ENCODE assay signal across 8 mouse cellular contexts in the genomic region with DNA sequence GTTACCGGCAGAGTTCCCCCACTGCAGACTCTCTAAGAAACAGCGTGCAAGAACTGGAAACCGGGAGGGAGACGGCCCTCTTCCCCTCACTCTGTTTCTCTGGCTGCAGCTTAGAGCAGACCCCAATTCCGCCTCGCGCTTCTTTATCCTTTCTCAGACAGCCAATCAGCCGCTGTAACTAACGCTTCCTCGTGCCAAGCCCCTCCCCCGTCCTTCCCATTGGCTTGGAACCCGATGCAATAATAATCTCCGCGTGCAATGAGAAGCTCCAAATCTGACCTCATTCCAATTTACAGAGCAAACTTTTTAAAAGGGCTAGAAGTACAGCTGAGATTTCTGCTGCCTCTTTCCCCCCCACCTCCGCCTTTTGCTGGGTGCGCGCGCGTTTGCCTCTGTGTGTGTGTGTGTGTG. TPM values are rescaled to one million over a fixed set of nuclear protein-coding genes. Genes with fewer than 3 reads are reported as not detected.
DNase-seq lines count a peak whose midpoint lies in the region; ATAC-seq and TF ChIP-seq lines count a peak whose summit lies in the region.

Sox4 (minus strand) TSS at position 133 of the 411 bp plus-strand sequence.

- peak within 1 kb of the TSS; percentile 65 to 78 for H3K4me3 ChIP-seq in ES-E14 (ENCODE audit: insufficient read depth in 1 of 2, low read depth in 1 of 2, low read length in 2 of 2, poor library complexity in 1 of 2, severe bottlenecking in 1 of 2)
- H3K4me3 ChIP-seq in layer of hippocampus, adult 2 months: peak within 1 kb of the TSS; percentile 82
- H3K4me3 ChIP-seq in lung, adult 2 months (replicated peaks; ENCODE audit: extremely low read depth, low read depth, low read length): peak within 1 kb of the TSS; percentile 88

- H3K9me3 ChIP-seq in ES-E14 (ENCODE audit: control insufficient read depth, insufficient read depth, low read depth, low read length): no peaks in the 10 kb centered on the region

- TF ChIP-seq POLR2A in lung, adult 2 months (IDR thresholded peaks at IDR 0.05; ENCODE audit: borderline replicate concordance, extremely low read depth, low read depth, low read length): peak; percentile 96

- in situ Hi-C loops in ES-E14 (cut with MboI; ENCODE audit: low sequenced_read_pairs in 2 of 2, unreplicated experiment in 2 of 2): loop anchor here in 1 of 2 experiments (10.0 kb wide), 1 partner anchor 881 kb away; no protein-coding TSS in a partner anchor

- no peak within 1 kb of the TSS for H3K27ac ChIP-seq in ES-E14 (ENCODE audit: insufficient read depth, low read depth, low read length, poor library complexity, severe bottlenecking)
- peak within 1 kb of the TSS; percentile 94 for H3K27ac ChIP-seq in layer of hippocampus, adult 2 months

- H3K4me1 ChIP-seq in ES-E14 (ENCODE audit: control insufficient read depth in 2 of 2, insufficient read depth in 2 of 2, low read length in 2 of 2, poor library complexity in 1 of 2): peaks cover 5 to 8% of the 10 kb centered on the region in 2 experiments; a peak in 2 of 4 replicates
- peaks cover 2% of the 10 kb centered on the region; the same call in 1 of the 2 replicates for H3K4me1 ChIP-seq in lung, adult 2 months (ENCODE audit: control insufficient read depth, insufficient read depth, low read length)

- DNase-seq in ES-E14 (ENCODE audit: low read depth, low spot score): peak; percentile 91
- DNase-seq in cerebellum, adult 18-20 months: peak; percentile 83 to 87
- DNase-seq in forelimb bud, embryonic 11.5 days (ENCODE audit: low read depth, low spot score): peak; percentile 98
- DNase-seq in heart, postnatal 4 days: peak; percentile 98
- DNase-seq in layer of hippocampus, adult 2 months (ENCODE audit: low spot score in 2 of 2): peak; percentile 93 to 94
- peak; percentile 94 for DNase-seq in lung, adult 2 months
- DNase-seq in thymus, adult 18-20 months: peak; percentile 91 to 97

- under 1% methylated on average over 19 of the region's 19 CpGs for WGBS in lung, adult 2 months

- TF ChIP-seq CTCF in layer of hippocampus, adult 2 months (conservative IDR thresholded peaks at IDR 0.05): no peak
- no peak for TF ChIP-seq CTCF in lung, adult 2 months (IDR thresholded peaks at IDR 0.05; ENCODE audit: insufficient read depth, low read length)

- peaks cover 4% of the 10 kb centered on the region; the same call in 1 of the 2 replicates for H3K36me3 ChIP-seq in ES-E14 (ENCODE audit: control insufficient read depth, insufficient read depth, low read length, poor library complexity, severe bottlenecking)

- peak within 1 kb of the TSS; percentile 67 for H3K9ac ChIP-seq in ES-E14 (ENCODE audit: insufficient read depth, low read depth, low read length, poor library complexity, severe bottlenecking)

- ATAC-seq in neutrophil, adult 5-6 weeks (ENCODE audit: extremely low read depth, insufficient number of reproducible peaks, low FRiP score, poor library complexity, severe bottlenecking): peak; percentile 77

TF ChIP-seq in ES-E14, 5 proteins besides CTCF, POLR2A, EP300 and RAD21:
- TF ChIP-seq HCFC1 (IDR thresholded peaks at IDR 0.05; ENCODE audit: borderline replicate concordance, insufficient read depth, low read length) (no peak), CHD2 (IDR thresholded peaks at IDR 0.05; ENCODE audit: low read depth, low read length) (0 out of 2 replicates have a peak, but pooled peaks have one; percentile 52)

RNA-seq across cellular contexts. Expression of gene Sox4, which starts in this region (rescaled TPM):
- total RNA-seq in ES-E14 (2012; rRNA removed): 19.5 and 27.1 TPM in 2 replicates
- 100 to 1,000 TPM; 117 to 131 TPM for total RNA-seq in heart, postnatal 4 days (2021)
- 10 to 100 TPM; 18.6 to 21.2 TPM for total RNA-seq in layer of hippocampus, adult 2 months (2021)
- 33.6 and 33.8 TPM in 2 replicates for polyA plus RNA-seq in lung, adult 2 months (2012; rRNA removed)
- 5.7 and 6.4 TPM in 2 replicates for total RNA-seq in neutrophil, adult 5-6 weeks (2017)
